Mouse (Mus musculus) fibroblast of lung, adult 2 months (primary cell): ENCODE measurements at regions not wholly inside any gene's neighbourhood (a gene's known extent, or its start where the extent isn't known, plus 50 kb on each side); places are given as distances from the start of the nearest gene placed in this dataset.
A peak's percentile ranks its signal among the peaks of the same experiment; 100 is the strongest.

Experiments
- DNase-seq: peaks from one replicate; pipeline ENCODE4 v3.0.0-alpha.2; 2011; ENCODE audit warnings: low read depth

DNA sequence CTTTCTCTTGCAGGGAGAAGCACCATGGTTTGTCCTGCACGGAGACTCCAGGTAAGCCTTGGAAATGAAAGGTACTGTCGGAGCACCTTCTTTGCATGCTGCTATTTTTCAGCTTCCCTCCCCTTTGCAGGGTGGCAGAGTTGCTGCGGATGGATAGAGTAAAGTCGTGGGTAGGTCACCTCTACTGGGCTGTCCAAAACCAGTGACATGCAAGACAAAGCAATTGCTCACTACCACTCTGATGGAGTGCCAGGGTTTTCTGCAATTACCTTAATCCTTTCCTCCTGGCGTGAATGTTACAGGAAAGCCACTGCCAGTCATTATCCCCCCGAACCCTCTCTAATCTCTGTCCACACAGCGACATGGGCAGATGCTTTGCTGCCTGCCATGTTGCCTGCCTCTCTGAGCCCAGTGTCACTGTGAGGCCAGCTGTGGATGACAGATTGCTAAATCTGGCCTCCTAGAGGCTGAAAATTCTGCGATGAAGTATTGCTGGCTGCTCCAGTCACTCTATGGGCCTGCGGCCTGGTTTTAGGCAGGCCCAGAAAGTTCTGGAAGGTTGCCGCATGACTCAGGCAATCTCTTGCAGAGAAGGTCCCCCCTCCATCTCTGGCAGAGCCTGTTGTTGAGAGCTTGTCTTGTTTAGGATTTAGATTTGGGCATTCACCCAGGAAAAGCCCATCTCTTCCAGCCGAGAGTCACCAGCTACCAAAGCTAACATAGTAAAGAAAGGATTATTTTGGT is 54.1 kb upstream of the Sod3 start:
- DNase-seq: peak; percentile 88

DNA sequence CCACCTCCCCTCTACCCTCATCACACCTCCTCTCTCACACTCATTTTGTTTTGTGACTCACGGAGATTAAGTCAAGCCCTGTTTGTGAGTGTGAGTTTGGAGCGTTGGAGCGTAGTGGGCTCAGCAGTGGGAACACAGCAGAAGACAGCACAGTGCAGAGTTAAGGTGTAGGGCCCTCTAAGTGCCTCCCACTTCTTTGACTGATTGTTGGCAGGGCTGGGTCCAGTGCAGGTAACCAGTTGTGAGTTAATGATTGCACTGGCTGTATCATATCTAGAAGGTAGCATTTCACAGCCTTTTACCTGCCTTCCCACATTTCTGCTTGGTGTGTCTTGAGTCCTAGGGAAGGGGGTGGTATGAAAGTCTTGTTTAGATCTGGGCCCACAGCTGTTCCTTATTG is 67.3 kb upstream of the Sod3 start:
- no peak for DNase-seq

DNA sequence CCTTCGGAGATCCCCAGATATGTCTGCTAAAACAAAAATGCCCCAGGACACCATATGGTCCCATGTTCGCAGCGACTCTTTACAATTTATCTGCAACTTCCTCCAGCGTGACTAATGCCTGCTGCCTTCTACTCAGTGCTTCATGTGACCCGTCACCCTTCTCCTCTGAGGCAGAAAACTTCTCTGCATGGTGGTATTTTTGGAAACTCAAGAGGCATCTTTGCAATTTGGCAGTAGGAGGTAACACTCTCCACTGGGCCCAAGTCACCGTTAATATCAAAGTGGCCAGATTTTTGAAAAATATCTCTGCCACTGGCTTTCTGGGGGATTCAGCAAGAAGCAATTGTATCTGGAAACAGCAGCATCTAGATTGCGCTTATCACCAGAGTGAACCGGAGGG is 69.1 kb upstream of the Sod3 start:
- no peak for DNase-seq

DNA sequence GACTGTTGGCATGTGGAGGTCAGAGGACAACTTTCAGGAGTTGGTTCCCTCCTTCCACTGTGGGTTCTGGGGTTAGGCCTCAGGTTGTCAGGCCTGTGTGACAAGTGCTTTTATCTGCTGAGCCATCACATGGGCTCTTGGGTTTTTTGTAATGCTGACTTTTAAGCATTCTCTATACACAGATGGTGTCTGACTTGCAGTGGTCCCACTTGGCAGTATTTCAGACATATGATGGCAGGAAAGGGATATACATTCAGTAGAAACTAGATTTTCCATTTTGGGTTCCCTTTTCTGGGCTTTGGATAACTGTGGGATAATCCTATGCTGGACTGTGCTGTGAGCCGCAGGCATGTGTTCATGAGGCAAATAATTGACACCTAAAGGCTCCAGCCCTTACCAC is 75.3 kb upstream of the Sod3 start:
- no peak for DNase-seq

DNA sequence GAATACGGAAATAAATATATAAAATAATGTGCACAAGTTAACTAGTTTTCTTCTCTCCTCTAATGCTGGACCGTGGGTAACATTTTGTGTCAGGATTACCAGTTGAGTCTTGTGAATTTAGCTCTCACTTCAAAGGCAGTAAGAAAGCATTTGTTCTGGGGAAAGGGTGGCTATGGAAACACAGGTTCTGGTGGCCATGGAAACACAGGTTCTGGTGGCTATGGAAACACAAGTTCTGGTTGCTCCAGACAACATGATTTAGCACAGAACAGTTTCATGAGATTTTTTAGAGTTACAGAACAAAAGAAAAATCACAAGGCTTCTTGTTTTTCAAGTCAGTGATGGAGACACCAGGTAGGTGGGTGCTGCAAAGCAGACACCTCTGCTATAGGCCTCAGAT is 82.7 kb upstream of the Sod3 start:
- no peak for DNase-seq

DNA sequence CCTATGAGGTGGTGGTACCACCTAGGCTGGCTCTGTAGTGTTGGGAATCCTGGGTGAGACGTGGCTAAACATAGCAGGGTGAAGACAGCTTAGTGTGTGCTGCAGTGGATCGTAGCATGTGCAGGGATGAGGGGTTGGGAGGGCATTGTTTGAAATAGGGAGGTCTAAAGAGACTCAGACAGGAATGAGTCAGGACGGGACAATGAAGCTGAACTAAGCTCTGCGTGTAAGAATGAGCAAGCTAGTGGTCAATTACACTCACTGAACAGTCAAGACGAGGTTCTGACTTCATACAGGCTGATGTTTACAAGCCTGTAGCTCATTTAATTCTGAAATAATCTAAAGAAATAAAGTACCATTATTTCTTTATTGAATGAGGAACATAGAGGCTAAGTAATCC is 85.5 kb upstream of the Sod3 start:
- no peak for DNase-seq

DNA sequence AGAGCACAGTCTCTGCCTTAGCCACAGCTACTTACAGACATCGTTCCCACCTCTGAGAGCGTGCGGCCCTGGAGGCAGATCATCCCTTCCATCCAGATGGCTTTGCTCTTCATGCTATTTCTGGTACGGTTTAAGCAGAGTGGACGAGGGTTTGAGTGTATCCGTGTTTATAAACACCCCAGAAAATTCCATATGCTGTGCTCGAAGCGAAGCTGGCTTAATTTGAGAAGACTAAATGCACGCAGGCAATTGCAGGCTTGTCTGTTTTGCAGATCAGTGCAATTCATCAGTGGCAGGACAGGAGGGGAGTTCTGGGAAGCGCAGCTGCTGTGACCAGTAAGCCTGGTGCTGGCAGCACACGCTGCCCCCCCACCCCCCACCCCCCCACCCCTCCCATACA is 72.9 kb upstream of the Dhx15 start:
- DNase-seq: no peak

DNA sequence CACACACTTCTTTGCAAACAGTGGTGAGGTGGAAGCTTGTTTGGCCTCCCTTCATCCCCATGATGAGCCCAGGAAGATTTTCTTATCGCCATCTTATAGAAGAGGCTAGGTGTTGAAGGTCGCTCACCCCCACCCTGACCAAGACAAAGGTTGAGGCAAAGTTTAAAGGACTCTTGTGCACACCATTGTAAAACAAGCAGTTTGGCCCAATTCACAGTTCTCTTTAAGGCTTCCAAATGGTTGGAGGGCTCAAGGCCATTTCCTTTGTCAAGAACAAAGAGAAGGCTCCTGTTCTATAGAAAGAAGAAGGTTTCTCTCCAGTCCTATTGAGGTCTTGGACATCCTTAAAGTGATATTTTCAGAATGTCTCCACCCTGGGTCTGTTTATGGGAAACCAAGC is 67.8 kb upstream of the Dhx15 start:
- DNase-seq: no peak

DNA sequence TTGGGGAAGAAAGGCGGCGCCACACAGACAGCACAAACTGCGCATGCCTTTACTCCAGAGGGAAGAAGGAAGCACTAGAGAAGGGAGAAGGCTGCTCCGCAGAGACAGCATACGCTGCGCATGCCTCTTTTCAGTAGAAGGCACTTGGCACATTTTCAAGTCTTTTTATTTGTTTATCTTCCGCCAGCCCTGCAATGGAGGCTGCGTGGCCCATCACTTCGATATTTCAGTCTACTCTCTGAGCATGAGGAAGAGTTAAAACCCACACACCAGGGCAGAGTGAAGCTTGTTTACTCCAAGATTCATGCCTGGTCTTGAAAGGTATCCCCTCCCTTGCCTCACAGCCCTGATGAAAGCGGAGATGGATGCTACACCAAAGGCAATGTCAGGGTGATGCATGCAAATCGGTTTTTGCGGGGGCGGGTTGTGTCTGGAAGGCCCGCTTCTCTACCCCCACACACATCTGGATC is 64.3 kb upstream of the Dhx15 start:
- no peak for DNase-seq

DNA sequence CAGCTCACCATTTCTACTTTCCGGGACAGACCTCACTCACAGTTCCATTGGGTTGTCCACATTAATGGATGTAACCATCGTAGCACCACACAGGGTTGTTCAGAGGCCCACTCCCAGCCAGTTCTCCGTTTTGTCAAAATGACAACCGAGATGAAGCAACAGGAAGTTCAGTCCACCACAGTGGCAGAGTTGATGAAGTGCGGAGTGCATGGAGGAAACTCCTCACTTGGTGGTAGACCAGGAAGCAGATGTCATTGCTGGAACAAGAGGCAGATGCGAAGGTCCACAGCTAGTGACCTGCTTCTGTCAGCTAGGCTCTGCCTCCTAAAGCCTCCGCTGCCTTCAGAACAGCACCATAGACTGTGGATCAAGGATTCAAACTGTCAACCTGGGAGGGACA is 59.5 kb upstream of the Dhx15 start:
- no peak for DNase-seq

DNA sequence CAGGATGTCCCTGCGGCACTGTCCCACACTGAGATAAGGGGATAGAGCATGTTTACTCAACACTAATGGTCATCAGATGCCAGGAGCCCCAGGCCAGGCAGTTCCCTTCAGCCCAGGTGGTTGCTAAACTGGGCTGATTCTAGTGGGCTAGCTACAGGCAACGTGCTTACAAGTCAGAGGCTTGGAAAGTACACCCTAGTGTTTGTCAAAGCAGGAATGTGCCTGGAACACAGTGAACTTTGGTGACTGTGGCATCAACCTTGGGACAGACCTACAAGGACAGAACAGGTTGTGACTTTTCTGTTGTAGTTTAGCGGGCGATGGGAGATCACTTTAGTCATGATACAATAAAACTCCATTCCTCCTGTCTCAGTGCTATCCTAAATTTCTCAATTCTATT is 53.6 kb upstream of the Dhx15 start:
- no peak for DNase-seq

DNA sequence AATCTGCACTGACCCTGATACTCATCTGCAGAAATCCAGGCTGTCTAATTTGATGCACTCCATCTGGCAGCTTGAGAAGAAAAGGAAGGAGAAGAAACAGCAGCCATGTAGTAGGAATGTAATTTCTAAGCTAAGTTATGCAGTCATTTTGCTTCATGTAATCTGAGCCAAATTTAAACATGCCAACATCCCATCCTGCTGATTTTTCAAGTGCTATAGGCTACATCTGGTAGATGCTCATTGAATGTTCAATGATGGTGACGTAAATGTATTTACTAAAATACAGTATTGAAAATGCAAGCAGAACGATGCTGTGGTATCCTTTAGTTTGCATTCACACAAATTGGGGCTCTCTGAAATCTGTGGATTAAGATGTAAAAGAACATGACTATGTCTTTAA is 52.1 kb upstream of the Dhx15 start:
- no peak for DNase-seq

DNA sequence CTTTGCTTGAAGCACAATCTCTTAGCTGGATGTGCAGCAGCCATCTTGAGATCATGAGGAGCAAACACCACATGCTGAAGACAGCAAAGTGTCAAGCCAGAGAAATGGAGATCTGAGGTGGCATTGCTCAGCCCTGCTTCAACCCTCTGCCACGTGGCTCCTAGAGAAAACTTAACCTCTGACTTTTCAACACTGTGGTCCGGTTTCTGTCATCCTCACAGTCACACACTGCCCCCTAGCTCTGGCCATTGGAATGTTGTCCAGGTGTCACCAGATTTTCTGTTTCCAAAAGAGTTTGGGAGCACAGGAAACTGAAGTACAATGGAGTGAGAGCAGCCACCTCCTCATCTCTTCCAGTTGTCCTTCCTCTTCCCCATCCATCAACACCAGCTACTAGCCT is 50.2 kb upstream of the Dhx15 start:
- no peak for DNase-seq
